In genomic region chr13:99676393-99676792, GRCm38 (mm10) we compare ENCODE assay signal across 10 mouse cellular contexts.
DNase-seq lines count a peak whose midpoint lies in the region; ATAC-seq and TF ChIP-seq lines count a peak whose summit lies in the region.
"Had no signal": no experiment of that assay in that cellular context is flagged by ENCODE, and none has a peak within 500 bp of the region (broad histone marks: within the 10 kb centered on the region; RNA-seq: fewer than 3 reads in every experiment).

No protein-coding gene starts in this region.

- no peak for TF ChIP-seq POLR2A in heart, adult 2 months (IDR thresholded peaks at IDR 0.05; ENCODE audit: insufficient read depth, low read depth, low read length)
- TF ChIP-seq POLR2A in brain, embryonic 14.5 days (IDR thresholded peaks at IDR 0.05; ENCODE audit: borderline replicate concordance, extremely low read depth, insufficient read depth, insufficient read length, poor library complexity, severe bottlenecking): no peak

- DNase-seq in heart, adult 11 months: peak; percentile 88
- DNase-seq in heart, adult 2 months: no peak
- peak; percentile 95 for DNase-seq in brain, embryonic 14.5 days (ENCODE audit: low read depth)
- DNase-seq in ovary, postnatal 36 days (ENCODE audit: low spot score): no peak
- DNase-seq: gastrocnemius, postnatal 25 days had no signal

- H3K27ac ChIP-seq in heart, adult 2 months: no peak overlapping the region
- 0 out of 2 replicates have a peak overlapping the region, but pooled peaks have one; percentile 33 for H3K27ac ChIP-seq in forebrain, embryonic 16.5 days (ENCODE audit: low read length)
- 0 out of 2 replicates have a peak overlapping the region, but pooled peaks have one; percentile 56 for H3K27ac ChIP-seq in midbrain, embryonic 12.5 days (replicated peaks)
- H3K27ac ChIP-seq in kidney, embryonic 16.5 days (ENCODE audit: low read length): no peak overlapping the region
- no peak overlapping the region for H3K27ac ChIP-seq in intestine, embryonic 15.5 days
- H3K27ac ChIP-seq: neural tube, embryonic 13.5 days had no signal

- no peaks in the 10 kb centered on the region for H3K36me3 ChIP-seq in heart, adult 2 months (ENCODE audit: control insufficient read depth, insufficient read depth, low read length)
- no peaks in the 10 kb centered on the region for H3K36me3 ChIP-seq in forebrain, embryonic 16.5 days (ENCODE audit: control insufficient read depth, insufficient read depth)
- H3K36me3 ChIP-seq in midbrain, embryonic 12.5 days: no peaks in the 10 kb centered on the region
- H3K36me3 ChIP-seq in kidney, embryonic 16.5 days (ENCODE audit: insufficient read depth, low read length): no peaks in the 10 kb centered on the region
- no peaks in the 10 kb centered on the region for H3K36me3 ChIP-seq in intestine, embryonic 15.5 days
- H3K36me3 ChIP-seq: neural tube, embryonic 13.5 days had no signal

- TF ChIP-seq EP300 in heart, adult 2 months (IDR thresholded peaks at IDR 0.05; ENCODE audit: insufficient read depth, low read depth, low read length): no peak

- WGBS in heart, adult 2 months: 35% methylated on average over 1 of the region's 1 CpGs
- 0% methylated on average over 1 of the region's 1 CpGs for WGBS in forebrain, embryonic 16.5 days
- 0% methylated on average over 1 of the region's 1 CpGs for WGBS in midbrain, embryonic 12.5 days
- 21% methylated on average over 1 of the region's 1 CpGs for WGBS in kidney, embryonic 16.5 days
- 7% methylated on average over 1 of the region's 1 CpGs for WGBS in intestine, embryonic 15.5 days

- TF ChIP-seq CTCF in heart, adult 2 months (IDR thresholded peaks at IDR 0.05): no peak
- TF ChIP-seq CTCF in brain, embryonic 14.5 days (IDR thresholded peaks at IDR 0.05; ENCODE audit: borderline replicate concordance, extremely low read depth, insufficient read depth, insufficient read length): no peak

- H3K9me3 ChIP-seq in forebrain, embryonic 16.5 days (ENCODE audit: control insufficient read depth, low read length): 0 out of 2 replicates have a peak, but pooled peaks cover 4% of the 10 kb centered on the region
- 0 out of 2 replicates have a peak, but pooled peaks cover 5% of the 10 kb centered on the region for H3K9me3 ChIP-seq in midbrain, embryonic 12.5 days
- peaks cover 3% of the 10 kb centered on the region; the same call in 1 of the 2 replicates for H3K9me3 ChIP-seq in kidney, embryonic 16.5 days (ENCODE audit: low read length)
- H3K9me3 ChIP-seq in intestine, embryonic 15.5 days: no peaks in the 10 kb centered on the region

- H3K79me2 ChIP-seq in heart, adult 2 months (replicated peaks; ENCODE audit: control insufficient read depth, insufficient read depth, low read length): no peaks in the 10 kb centered on the region

- H3K27me3 ChIP-seq in heart, adult 2 months (ENCODE audit: control insufficient read depth, insufficient read depth, low read length): no peaks in the 10 kb centered on the region
- H3K27me3 ChIP-seq in forebrain, embryonic 16.5 days (replicated peaks; ENCODE audit: control insufficient read depth, insufficient read depth, low read length): no peaks in the 10 kb centered on the region
- no peaks in the 10 kb centered on the region for H3K27me3 ChIP-seq in midbrain, embryonic 12.5 days
- no peaks in the 10 kb centered on the region for H3K27me3 ChIP-seq in kidney, embryonic 16.5 days (ENCODE audit: insufficient read depth, low read length)
- H3K27me3 ChIP-seq in intestine, embryonic 15.5 days (replicated peaks): no peaks in the 10 kb centered on the region
- H3K27me3 ChIP-seq: neural tube, embryonic 13.5 days had no signal

- H3K4me1 ChIP-seq in heart, adult 2 months (ENCODE audit: control insufficient read depth, insufficient read depth, low read length): peaks cover 3% of the 10 kb centered on the region
- peaks cover 24% of the 10 kb centered on the region for H3K4me1 ChIP-seq in forebrain, embryonic 16.5 days (replicated peaks; ENCODE audit: control insufficient read depth, insufficient read depth, low read length)
- H3K4me1 ChIP-seq in midbrain, embryonic 12.5 days: peaks cover 18% of the 10 kb centered on the region
- no peaks in the 10 kb centered on the region for H3K4me1 ChIP-seq in kidney, embryonic 16.5 days (ENCODE audit: insufficient read depth, low read length)
- no peaks in the 10 kb centered on the region for H3K4me1 ChIP-seq in intestine, embryonic 15.5 days (replicated peaks)

- H3K4me3 ChIP-seq in heart, adult 2 months: no peak overlapping the region
- no peak overlapping the region for H3K4me3 ChIP-seq in forebrain, embryonic 16.5 days (replicated peaks; ENCODE audit: low read length)
- no peak overlapping the region for H3K4me3 ChIP-seq in midbrain, embryonic 12.5 days
- no peak overlapping the region for H3K4me3 ChIP-seq in kidney, embryonic 16.5 days (ENCODE audit: low read length)
- H3K4me3 ChIP-seq in intestine, embryonic 15.5 days (replicated peaks): no peak overlapping the region
- H3K4me3 ChIP-seq: neural tube, embryonic 13.5 days had no signal

- intact Hi-C loops in heart, adult 2 months (cut with DNase I): no loop called here

- ATAC-seq in forebrain, embryonic 16.5 days: peak; percentile 88
- ATAC-seq in midbrain, embryonic 12.5 days (ENCODE audit: low FRiP score, low read depth): peak; percentile 81
- ATAC-seq in kidney, embryonic 16.5 days (ENCODE audit: low FRiP score, low TSS enrichment): no peak
- ATAC-seq in intestine, embryonic 15.5 days: no peak

- H3K4me2 ChIP-seq in forebrain, embryonic 16.5 days (ENCODE audit: low read length): no peak overlapping the region; the same call in 1 of the 2 replicates
- H3K4me2 ChIP-seq in midbrain, embryonic 12.5 days (replicated peaks): no peak overlapping the region
- no peak overlapping the region for H3K4me2 ChIP-seq in kidney, embryonic 16.5 days (replicated peaks; ENCODE audit: low read depth, low read length)
- no peak overlapping the region for H3K4me2 ChIP-seq in intestine, embryonic 15.5 days (replicated peaks)
- H3K4me2 ChIP-seq: neural tube, embryonic 13.5 days had no signal

- H3K9ac ChIP-seq in heart, adult 2 months (ENCODE audit: low read depth, low read length): no peak overlapping the region
- H3K9ac ChIP-seq in forebrain, embryonic 16.5 days (replicated peaks; ENCODE audit: low read depth, low read length): no peak overlapping the region
- H3K9ac ChIP-seq in midbrain, embryonic 12.5 days (replicated peaks): no peak overlapping the region
- no peak overlapping the region for H3K9ac ChIP-seq in kidney, embryonic 16.5 days (replicated peaks; ENCODE audit: low read length)
- H3K9ac ChIP-seq in intestine, embryonic 15.5 days: no peak overlapping the region
- H3K9ac ChIP-seq: neural tube, embryonic 13.5 days had no signal

Comparison
In these comparisons a context has a peak if more than half of its experiments do, and no peak if none do; other contexts are left out.
1. DNase-seq: peak in heart, adult 11 months (single experiment) and brain, embryonic 14.5 days (single experiment); none in heart, adult 2 months (0 of 2) and ovary, postnatal 36 days (single experiment).
2. H3K27ac ChIP-seq: peak in forebrain, embryonic 16.5 days (single experiment) and midbrain, embryonic 12.5 days (single experiment); none in heart, adult 2 months (single experiment), kidney, embryonic 16.5 days (single experiment) and intestine, embryonic 15.5 days (single experiment).
3. ATAC-seq: peak in forebrain, embryonic 16.5 days (single experiment) and midbrain, embryonic 12.5 days (single experiment); none in kidney, embryonic 16.5 days (single experiment) and intestine, embryonic 15.5 days (single experiment).